Mouse (Mus musculus): Measurements from ENCODE around the gene Zfp605. TPM values are rescaled to one million over a fixed set of nuclear protein-coding genes. Genes with fewer than 3 reads are reported as not detected.
"Not testable (repeated sequence)": the region's sequence is repeated elsewhere in the genome, so short reads cannot be mapped to it uniquely, and the experiment has no call there.

Zfp605 gene
- polyA plus RNA-seq (2014; fragmentation: Nextera tagmentation; extraction: Ambion mirVana), result 5.2 and 6.1 TPM in 2 replicates

DNA sequence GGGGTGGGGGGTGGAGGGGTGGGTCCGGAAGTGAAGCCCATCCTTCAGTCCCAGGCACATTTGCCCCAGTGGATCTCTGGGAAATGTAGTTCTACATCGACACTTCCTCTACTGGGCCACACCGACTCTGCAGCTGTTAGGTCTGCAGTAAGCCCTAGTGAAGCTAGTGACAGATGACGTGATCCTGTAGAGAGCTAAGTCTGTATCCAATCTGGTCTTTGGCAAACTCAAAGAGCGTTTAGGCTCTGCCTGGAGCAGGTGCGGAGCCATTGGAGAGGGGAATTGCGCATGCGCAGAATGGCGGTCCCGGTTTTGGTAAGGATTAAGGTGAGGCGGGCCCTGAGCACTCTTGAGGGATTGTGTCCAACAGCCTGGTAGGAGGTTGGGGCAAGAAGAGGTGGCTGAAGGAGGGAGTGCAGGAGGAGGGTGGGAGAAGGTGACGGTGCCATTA lies at the start of gene Zfp605:
Gene Zfp605 (plus strand): TSS at position 102 of the 451 bp plus-strand sequence.
- H3K9me3 ChIP-seq (ENCODE audit: control insufficient read depth, low read length), result no peaks in the 10 kb centered on the region
- peaks cover 26% of the 10 kb centered on the region for H3K36me3 ChIP-seq (ENCODE audit: control insufficient read depth, insufficient read depth, low read length)
- H3K27me3 ChIP-seq (ENCODE audit: control insufficient read depth, insufficient read depth, low read length), result no peaks in the 10 kb centered on the region
- H3K4me2 ChIP-seq (replicated peaks; ENCODE audit: low read depth, low read length), result peak within 1 kb of the TSS; percentile 61
- H3K9ac ChIP-seq (ENCODE audit: low read depth, low read length), result peak within 1 kb of the TSS; percentile 60; the same call in 1 of the 2 replicates
- peak within 1 kb of the TSS; percentile 70 for H3K4me3 ChIP-seq (ENCODE audit: low read length)
- peaks cover 7% of the 10 kb centered on the region; the same call in 1 of the 2 replicates for H3K4me1 ChIP-seq (ENCODE audit: control insufficient read depth, insufficient read depth, low read length)
- WGBS, result under 1% methylated on average over 12 of the region's 12 CpGs
- H3K27ac ChIP-seq (ENCODE audit: low read depth, low read length), result peak within 1 kb of the TSS; percentile 53; the same call in 1 of the 2 replicates
- ATAC-seq (ENCODE audit: low FRiP score, low TSS enrichment), result peak; percentile 47

DNA sequence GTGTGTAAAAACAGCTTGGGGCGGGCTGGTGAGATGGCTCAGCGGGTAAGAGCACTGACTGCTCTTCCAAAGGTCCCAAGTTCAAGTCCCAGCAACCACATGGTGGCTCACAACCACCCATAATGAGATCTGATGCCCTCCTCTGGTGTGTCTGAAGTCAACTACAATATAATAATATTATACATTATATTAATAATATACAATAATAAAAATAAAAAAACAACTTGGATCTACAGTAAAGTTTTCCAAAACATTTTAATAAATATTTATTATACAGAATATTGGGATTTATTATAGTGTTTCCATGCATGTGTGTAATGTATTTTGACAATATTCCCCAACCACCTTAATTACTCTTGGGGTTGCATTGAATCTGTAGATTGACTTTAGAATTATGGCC lies 37.5 kb upstream of the Zfp605 start, which contains the start of gene Gm17655:
Gene Gm17655 (minus strand): TSS at position 101 of the 400 bp plus-strand sequence.
- not testable (repeated sequence) for H3K4me2 ChIP-seq (replicated peaks; ENCODE audit: low read depth, low read length); H3K4me3 ChIP-seq (ENCODE audit: low read length); H3K27me3 ChIP-seq (ENCODE audit: control insufficient read depth, insufficient read depth, low read length); H3K27ac ChIP-seq (ENCODE audit: low read depth, low read length); ATAC-seq (ENCODE audit: low FRiP score, low TSS enrichment); H3K4me1 ChIP-seq (ENCODE audit: control insufficient read depth, insufficient read depth, low read length); H3K36me3 ChIP-seq (ENCODE audit: control insufficient read depth, insufficient read depth, low read length); H3K9ac ChIP-seq (ENCODE audit: low read depth, low read length)
- H3K9me3 ChIP-seq (ENCODE audit: control insufficient read depth, low read length), result peaks cover 19% of the 10 kb centered on the region
- WGBS, result 69% methylated on average over 2 of the region's 2 CpGs

DNA sequence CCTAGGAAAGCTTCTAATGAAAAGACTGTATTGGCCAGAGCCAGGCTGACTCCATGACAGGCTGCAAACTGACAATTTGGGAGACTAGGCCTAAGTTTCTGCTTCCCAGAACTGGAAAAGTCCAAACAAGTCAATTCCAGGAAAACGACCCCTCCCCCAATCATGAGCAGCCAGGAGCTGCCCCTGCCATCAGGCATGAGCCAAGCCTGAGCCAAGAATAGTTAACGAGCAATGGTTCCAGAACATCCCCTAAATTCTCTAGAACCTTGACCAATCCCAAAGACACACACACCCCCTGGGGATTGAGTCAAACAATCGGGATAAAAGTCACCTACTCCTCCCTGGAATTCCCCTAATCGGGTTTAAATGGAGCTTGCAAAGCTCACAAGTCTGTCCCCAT lies 26.9 kb upstream of the Zfp605 start:
- Histone ChIP-seq H3K27me3 (ENCODE audit: control insufficient read depth, insufficient read depth, low read length) (no peaks in the 10 kb centered on the region), H3K36me3 (ENCODE audit: control insufficient read depth, insufficient read depth, low read length) (no peaks in the 10 kb centered on the region), H3K4me3 (ENCODE audit: low read length) (no peak overlapping the region), H3K27ac (ENCODE audit: low read depth, low read length) (no peak overlapping the region), H3K4me2 (replicated peaks; ENCODE audit: low read depth, low read length) (no peak overlapping the region), H3K9me3 (ENCODE audit: control insufficient read depth, low read length) (peaks cover 19% of the 10 kb centered on the region), H3K4me1 (ENCODE audit: control insufficient read depth, insufficient read depth, low read length) (no peaks in the 10 kb centered on the region), H3K9ac (ENCODE audit: low read depth, low read length) (no peak overlapping the region)
- ATAC-seq (ENCODE audit: low FRiP score, low TSS enrichment), result no peak
- 86% methylated on average over 4 of the region's 4 CpGs for WGBS

DNA sequence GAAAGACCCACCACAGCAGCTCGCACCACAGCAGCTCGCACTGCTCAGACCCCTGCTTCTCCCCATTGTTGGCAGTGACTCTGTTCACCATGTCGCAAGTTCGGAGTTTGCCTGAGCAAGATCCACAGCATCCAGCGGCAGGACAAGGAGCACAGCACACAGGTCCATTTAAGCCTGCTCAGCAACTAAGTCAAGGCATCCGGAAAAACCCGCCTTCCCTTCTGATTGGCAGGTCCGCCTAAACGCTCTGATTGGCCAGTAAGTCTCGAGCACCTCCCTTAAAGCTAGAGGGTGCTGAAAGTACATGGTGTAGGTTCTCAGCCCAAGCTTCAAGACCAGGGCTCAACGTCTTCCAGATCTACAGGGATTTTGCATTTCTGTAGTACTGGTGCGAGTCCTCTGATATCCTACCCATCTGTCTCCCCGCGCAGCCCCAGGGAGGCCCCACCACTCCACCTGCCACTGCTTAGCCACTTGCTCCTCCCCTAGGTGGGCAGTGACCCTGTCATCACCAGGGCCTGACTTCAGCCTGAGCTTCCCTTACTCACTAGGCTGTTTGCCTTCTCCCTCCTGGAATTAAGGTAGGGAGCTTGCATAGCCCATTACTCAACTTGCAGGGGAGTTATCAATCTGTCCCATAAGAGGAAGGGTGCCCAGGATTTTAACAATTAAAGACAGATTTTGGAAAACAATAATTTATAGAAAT lies 23.6 kb upstream of the Zfp605 start:
- no peak overlapping the region for H3K4me2 ChIP-seq (replicated peaks; ENCODE audit: low read depth, low read length)
- H3K4me1 ChIP-seq (ENCODE audit: control insufficient read depth, insufficient read depth, low read length), result no peaks in the 10 kb centered on the region
- H3K9ac ChIP-seq (ENCODE audit: low read depth, low read length), result no peak overlapping the region
- no peaks in the 10 kb centered on the region for H3K27me3 ChIP-seq (ENCODE audit: control insufficient read depth, insufficient read depth, low read length)
- H3K36me3 ChIP-seq (ENCODE audit: control insufficient read depth, insufficient read depth, low read length), result no peaks in the 10 kb centered on the region
- H3K27ac ChIP-seq (ENCODE audit: low read depth, low read length), result no peak overlapping the region
- no peaks in the 10 kb centered on the region for H3K9me3 ChIP-seq (ENCODE audit: control insufficient read depth, low read length)
- H3K4me3 ChIP-seq (ENCODE audit: low read length), result no peak overlapping the region
- no peak for ATAC-seq (ENCODE audit: low FRiP score, low TSS enrichment)
- WGBS, result 30% methylated on average over 14 of the region's 14 CpGs

DNA sequence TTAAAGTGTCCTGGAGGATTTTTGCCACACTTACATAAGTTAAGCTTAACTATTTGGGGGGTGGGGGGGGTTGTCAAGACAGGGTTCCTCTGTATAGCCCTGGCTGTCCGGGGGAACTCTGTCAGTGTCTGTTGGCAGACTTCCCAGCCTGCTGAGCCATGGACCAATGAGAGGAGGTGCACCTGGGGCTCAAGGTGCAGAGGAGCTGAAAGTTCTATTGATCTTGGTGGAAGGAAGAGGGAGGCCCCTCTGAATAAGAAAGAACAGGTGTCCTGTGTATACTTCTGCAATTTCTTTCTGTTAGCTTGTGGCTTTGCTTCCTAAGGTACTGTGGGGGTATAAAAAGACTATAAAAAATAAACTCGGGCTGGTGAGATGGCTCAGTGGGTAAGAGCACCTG lies 18.3 kb upstream of the Zfp605 start:
- no peaks in the 10 kb centered on the region for H3K4me1 ChIP-seq (ENCODE audit: control insufficient read depth, insufficient read depth, low read length)
- H3K4me3 ChIP-seq (ENCODE audit: low read length), result no peak overlapping the region
- no peak for ATAC-seq (ENCODE audit: low FRiP score, low TSS enrichment)
- H3K4me2 ChIP-seq (replicated peaks; ENCODE audit: low read depth, low read length), result no peak overlapping the region
- H3K9me3 ChIP-seq (ENCODE audit: control insufficient read depth, low read length), result no peaks in the 10 kb centered on the region
- H3K9ac ChIP-seq (ENCODE audit: low read depth, low read length), result no peak overlapping the region
- 75% methylated on average over 2 of the region's 2 CpGs for WGBS
- no peak overlapping the region for H3K27ac ChIP-seq (ENCODE audit: low read depth, low read length)
- H3K27me3 ChIP-seq (ENCODE audit: control insufficient read depth, insufficient read depth, low read length), result no peaks in the 10 kb centered on the region
- no peaks in the 10 kb centered on the region for H3K36me3 ChIP-seq (ENCODE audit: control insufficient read depth, insufficient read depth, low read length)

DNA sequence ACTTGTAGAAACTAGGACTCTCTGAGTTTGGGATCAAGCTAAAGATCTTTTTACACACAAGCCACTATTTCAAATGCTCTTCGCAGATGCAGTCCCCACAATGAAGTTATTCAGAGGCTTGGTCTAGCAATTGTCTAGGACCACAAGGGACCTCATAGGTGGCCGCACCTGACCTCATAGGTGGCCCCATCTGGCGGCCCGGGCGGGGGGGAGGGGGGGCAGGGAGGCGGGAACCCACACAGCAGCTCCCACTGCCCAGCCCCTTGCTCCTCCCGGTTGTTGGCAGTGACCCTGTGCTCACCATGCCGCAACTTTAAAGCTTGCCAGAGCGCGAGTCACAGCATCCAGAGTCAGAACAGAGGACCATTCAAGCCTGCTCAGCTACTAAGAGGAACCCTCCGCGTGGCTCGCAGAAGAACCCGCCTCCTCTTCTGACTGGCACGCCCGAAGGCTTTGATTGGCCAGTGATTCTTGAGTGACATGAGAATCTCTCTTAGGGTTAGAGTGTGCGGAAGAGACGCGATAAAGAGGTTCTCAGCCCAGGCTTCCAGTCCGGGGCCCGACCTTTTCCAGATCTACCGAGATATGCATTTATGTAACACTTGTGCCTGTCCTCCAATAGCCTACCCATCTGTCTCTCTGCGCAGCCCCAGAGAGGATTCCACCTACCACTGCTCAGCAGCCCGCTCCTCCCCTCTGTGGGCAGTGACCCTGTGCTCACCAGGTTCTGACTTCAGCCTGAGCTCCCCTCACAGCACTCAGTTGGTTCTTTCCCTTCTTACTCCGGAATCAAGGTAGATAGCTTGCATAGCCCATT lies 15.7 kb upstream of the Zfp605 start, which contains the start of gene Gm35315:
Gene Gm35315 (minus strand): TSS at position 391 of the 817 bp plus-strand sequence.
- Histone ChIP-seq H3K36me3 (ENCODE audit: control insufficient read depth, insufficient read depth, low read length) (no peaks in the 10 kb centered on the region), H3K9me3 (ENCODE audit: control insufficient read depth, low read length) (no peaks in the 10 kb centered on the region), H3K9ac (ENCODE audit: low read depth, low read length) (peak within 1 kb of the TSS; percentile 68), H3K27me3 (ENCODE audit: control insufficient read depth, insufficient read depth, low read length) (no peaks in the 10 kb centered on the region), H3K4me1 (ENCODE audit: control insufficient read depth, insufficient read depth, low read length) (no peaks in the 10 kb centered on the region), H3K4me2 (replicated peaks; ENCODE audit: low read depth, low read length) (peak within 1 kb of the TSS; percentile 65), H3K27ac (ENCODE audit: low read depth, low read length) (peak within 1 kb of the TSS; percentile 32; the same call in 1 of the 2 replicates), H3K4me3 (ENCODE audit: low read length) (peak within 1 kb of the TSS; percentile 44)
- 1% methylated on average over 25 of the region's 25 CpGs for WGBS
- ATAC-seq (ENCODE audit: low FRiP score, low TSS enrichment), result peak; percentile 98

DNA sequence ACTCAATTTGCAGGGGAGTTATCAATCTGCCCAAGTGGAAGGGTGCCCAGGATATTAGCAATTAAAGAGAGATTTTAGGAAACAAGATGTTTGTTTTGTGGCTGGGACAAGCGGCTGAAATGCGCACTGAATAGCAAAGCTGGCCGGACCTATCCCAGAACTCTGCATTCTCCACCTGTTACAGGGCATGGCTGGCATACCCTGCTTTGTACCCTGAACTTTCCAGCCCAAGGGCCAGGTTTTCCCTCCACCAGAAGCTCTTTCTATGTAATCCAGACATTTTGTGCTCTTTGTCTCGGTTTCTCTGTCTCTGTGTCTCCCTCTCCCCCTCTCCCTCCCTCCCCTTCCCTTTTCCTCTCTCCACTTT lies 15.1 kb upstream of the Zfp605 start:
- Histone ChIP-seq H3K36me3 (ENCODE audit: control insufficient read depth, insufficient read depth, low read length) (no peaks in the 10 kb centered on the region), H3K9ac (ENCODE audit: low read depth, low read length) (peak overlapping the region; percentile 12; the same call in 1 of the 2 replicates), H3K4me3 (ENCODE audit: low read length) (peak overlapping the region; percentile 44), H3K4me2 (replicated peaks; ENCODE audit: low read depth, low read length) (peak overlapping the region; percentile 65), H3K27me3 (ENCODE audit: control insufficient read depth, insufficient read depth, low read length) (no peaks in the 10 kb centered on the region), H3K4me1 (ENCODE audit: control insufficient read depth, insufficient read depth, low read length) (no peaks in the 10 kb centered on the region), H3K9me3 (ENCODE audit: control insufficient read depth, low read length) (no peaks in the 10 kb centered on the region), H3K27ac (ENCODE audit: low read depth, low read length) (peak overlapping the region; percentile 32; the same call in 1 of the 2 replicates)
- 9% methylated on average over 4 of the region's 4 CpGs for WGBS
- ATAC-seq (ENCODE audit: low FRiP score, low TSS enrichment), result peak; percentile 38; the same call in 1 of the 2 replicates

DNA sequence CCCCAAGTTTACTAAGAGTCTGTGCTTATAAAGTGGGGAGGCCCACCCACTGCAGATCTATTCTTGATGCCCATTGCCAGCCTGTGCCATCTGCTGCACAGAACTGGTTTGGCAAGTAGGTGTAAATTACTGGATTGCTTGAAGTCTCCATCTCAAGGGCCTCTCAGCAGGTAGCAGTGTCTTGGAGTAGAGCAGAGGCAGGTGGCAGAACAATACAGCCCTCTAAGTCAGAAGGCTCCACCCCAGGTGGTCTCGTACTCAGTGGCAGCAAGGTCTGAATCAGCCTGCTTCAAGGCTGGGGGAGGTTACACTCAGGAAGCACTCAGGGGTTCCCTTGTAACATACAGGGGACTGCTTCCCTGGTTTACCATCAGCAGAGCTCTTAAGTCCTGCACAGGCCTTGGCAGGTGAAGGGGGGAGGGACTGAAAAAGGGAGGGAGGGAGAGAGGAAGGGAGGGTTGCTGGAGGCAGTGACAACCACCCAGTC lies 10.9 kb upstream of the Zfp605 start:
- 61% methylated on average over 1 of the region's 1 CpGs for WGBS
- Histone ChIP-seq H3K4me1 (ENCODE audit: control insufficient read depth, insufficient read depth, low read length) (peaks cover 18% of the 10 kb centered on the region), H3K4me3 (ENCODE audit: low read length) (no peak overlapping the region), H3K36me3 (ENCODE audit: control insufficient read depth, insufficient read depth, low read length) (peaks cover 13% of the 10 kb centered on the region), H3K27me3 (ENCODE audit: control insufficient read depth, insufficient read depth, low read length) (no peaks in the 10 kb centered on the region), H3K27ac (ENCODE audit: low read depth, low read length) (no peak overlapping the region), H3K4me2 (replicated peaks; ENCODE audit: low read depth, low read length) (no peak overlapping the region), H3K9ac (ENCODE audit: low read depth, low read length) (no peak overlapping the region), H3K9me3 (ENCODE audit: control insufficient read depth, low read length) (no peaks in the 10 kb centered on the region)
- no peak for ATAC-seq (ENCODE audit: low FRiP score, low TSS enrichment)
